Mouse (Mus musculus): ENCODE measurements around the gene Elane.

The Elane gene

GRCm38 (mm10) chr10:79929967-79930825, 44.1 kb downstream of the Elane start:
- no peak for DNase-seq (ENCODE audit: inconsistent ontology term)

GRCm38 (mm10) chr10:79930826-79931186, 44.8 kb downstream of the Elane start:
- no peak for DNase-seq (ENCODE audit: inconsistent ontology term)

DNA sequence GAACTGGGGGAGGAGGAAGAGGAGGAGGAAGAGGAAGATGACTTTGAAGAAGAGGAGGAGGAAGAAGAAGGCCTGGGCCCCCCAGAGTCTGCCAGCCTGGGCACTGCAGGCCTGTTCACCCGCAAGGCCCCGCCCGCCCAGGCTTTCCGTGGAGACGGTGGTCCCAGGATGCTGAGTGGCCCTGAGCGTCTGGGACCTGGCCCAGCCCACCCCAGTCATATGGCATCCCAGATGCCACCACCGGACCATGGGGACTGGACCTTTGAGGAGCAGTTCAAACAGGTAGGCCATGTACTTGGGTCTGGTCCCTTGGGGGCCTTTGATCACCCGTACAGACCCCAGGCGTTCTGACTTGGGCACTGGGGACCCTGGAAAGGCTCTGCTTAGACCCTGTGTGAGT, 45.8 kb downstream of the Elane start:
- DNase-seq (ENCODE audit: inconsistent ontology term) = no peak

DNA sequence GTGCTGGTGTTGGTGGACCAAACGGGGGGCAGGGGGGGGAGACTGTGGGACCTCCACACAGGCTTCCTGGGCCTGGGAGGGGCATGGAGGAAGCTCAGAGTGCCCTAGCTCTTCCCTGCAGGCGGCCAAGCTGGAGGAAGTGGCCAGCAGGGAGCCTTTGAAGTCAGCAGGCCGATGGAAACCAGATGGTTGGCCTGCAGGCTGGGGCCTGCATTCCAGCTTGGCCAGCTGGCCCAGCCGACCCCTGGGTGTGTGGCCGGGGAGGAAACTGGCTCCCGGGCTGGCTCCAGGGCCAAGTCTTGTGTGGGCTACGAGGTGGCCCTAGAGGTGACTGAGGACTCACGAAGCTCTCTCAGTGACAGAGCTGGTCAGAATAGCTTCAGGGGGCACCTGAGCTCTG, 46.7 kb downstream of the Elane start:
- DNase-seq (ENCODE audit: inconsistent ontology term) = peak; percentile 91

DNA sequence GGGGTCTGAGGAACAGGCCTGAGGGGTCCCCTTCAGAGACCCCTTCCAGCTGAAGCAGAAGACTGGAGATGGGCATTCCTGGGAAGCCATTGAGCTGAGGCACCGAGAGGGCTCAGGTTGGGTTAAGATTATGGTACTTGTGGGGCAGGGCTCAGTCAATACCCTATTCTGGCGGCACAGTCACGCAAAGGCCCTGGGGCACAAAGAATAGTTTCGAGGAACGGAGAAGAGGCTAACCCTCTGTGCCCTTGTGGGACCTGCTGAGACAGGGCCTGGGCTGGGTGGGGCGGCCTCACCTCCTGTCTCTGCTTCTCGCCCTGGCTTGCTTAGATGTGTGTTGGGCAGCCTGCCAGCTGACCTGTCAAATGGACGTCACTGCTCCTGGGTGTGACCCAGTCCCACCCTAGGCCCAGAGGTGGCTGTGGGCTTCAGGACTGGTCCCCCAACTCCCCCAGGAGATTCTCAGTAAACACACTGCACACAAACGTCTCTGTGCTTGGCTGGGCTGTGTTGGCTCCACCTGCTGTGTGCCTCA, 47.2 kb downstream of the Elane start:
- no peak for DNase-seq (ENCODE audit: inconsistent ontology term)

DNA sequence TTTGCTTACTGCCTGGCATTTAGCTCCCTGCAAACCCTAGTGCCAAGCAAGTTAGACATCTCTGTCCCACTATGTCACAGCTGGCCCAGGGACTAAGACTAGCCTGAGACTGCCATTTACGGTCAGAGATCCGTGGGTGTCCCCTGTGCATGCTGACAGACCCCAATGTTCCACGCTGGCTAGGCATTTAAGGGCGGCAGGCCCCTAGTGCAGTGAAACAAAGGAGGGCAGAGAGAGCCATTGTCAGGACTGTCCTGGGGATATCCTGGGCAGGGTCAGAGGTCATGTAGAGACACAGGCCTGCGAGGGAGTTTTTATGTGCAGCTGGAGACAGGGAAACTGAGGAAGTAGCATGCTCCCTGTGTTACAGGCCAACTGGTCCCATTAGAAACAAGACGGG, 47.8 kb downstream of the Elane start:
- no peak for DNase-seq (ENCODE audit: inconsistent ontology term)

DNA sequence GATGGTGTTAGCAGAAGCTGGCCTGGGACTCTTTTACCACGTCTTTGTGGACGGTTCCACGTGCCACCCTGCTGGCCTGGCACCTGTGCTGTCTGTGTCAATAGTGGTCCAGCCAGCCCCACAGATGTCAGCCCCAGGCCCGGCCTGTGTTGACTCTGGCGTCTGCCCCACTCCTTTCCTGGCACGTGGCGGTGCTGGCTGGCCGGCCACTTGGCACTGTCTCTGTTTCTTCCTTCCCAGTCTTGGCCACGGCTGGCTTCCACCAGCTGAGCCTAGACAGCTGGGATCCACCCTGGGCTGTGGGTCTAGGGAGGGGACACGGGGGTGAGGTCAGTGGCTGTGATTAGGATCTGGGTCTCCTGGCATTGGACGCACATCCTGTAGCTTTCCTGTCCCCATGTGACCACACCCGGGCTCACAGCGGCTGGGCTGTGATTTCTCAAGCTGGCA, 48.2 kb downstream of the Elane start:
- peak; percentile 97 for DNase-seq (ENCODE audit: inconsistent ontology term)

- DNase-seq (ENCODE audit: inconsistent ontology term) = no peak
These were observed 48.9 kb downstream of the Elane start for GRCm38 (mm10) chr10:79934794-79935569.

DNA sequence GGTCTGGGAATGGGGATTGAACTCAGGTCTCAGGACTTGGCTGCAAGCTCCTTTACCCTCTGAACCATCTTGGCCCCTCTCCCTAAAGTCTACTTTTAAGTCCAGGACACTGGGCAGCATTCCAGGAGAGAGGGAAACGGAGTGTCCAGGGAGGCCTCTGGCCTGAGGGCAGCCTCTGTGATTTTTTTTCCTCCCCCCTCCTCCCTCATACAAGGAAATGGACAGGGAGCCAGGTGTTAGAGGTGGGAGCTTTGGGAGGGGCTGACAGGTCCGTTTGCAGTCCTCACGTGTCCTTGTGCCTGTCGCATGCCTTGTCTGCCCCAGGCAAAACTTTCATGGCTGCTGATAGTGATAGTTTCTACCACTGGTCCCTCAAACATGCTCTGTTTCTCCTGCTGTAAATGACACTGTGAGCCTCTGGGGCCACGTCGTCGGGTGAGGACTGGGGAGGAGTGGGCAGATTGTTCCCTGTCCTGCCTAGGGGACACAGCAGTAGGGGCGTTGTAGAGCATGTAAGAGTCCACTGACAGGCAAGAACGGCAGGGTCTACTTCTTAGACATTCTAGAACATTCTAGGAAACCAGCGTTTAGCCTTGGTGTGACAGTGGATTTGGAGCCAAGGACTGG, 50.4 kb downstream of the Elane start:
- no peak for DNase-seq (ENCODE audit: inconsistent ontology term)

DNA sequence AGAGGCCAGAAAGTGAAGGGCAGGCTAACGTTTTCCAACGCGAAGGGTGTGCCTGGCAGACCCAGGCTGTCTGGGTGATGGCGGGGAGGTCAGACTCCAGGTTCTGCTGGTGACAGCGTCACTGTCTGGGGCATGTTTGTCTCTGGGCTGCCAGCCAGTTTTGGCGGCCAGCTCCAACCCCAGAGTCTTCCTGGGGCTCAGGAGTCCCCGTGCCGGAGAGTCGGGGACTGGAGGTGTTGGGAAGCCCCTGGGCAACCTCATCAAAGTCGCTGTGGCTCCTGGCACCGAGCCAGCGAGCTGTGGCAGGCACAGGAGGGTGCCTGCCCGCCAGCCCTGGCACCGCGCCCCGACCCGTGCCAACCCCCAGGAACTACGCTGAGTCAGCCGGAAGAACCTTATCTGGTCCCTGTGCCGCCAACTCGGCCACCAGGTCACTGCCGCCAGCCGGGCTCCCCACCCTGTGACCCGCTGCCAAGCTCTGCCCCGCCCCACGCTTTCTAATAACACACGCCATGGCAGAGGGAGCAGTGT, 50.9 kb downstream of the Elane start:
- peak; percentile 94 for DNase-seq (ENCODE audit: inconsistent ontology term)

Measured in Muller cell, postnatal 12 days (primary cell).